Mouse (Mus musculus) spleen, postnatal 14 days (tissue): ENCODE data around the gene Rpl36a-ps1.

Experiments used
- DNase-seq, 2 experiments: peaks; one replicate each; pipeline ENCODE4 v3.0.0; 2021 to 2022; ENCODE audit warnings: low spot score in 2 of 2

Gene Rpl36a-ps1

DNA sequence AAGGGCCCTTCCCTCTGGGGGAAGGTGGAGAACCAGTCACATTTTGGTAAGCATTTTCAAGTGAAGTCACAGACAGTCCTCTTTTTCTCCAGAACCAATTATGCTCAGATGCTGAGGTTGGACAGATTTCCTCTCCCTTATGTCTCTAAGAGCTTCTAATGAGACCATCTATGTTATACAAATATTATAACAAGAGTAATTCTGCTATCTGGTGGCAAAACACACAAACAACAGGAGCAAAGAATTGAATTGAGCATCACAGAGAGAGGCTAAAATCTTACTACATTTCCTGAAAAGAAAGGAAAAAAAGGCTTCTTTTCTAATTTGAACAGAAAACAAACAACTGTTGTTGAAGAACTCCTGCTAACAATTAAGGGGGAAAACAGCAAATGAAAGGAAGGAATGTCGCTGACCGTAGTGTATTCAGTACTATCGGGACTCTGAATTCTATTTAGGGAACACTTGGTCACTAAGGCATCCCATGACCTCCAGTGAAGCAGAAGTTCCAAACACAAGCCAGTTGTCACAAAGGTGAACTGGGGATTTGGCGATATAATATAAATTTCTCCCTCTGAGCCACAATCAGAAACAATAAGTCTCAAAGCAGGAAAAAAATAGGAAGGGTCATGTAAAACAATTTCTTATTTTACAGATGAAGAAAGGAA is 42.4 kb downstream of the Rpl36a-ps1 start:
- no peak for DNase-seq
